Mouse (Mus musculus) liver, embryonic 13.5 days (tissue): ENCODE measurements around the gene Vmn1r4. TPM values are rescaled to one million over a fixed set of nuclear protein-coding genes. Genes with fewer than 3 reads are reported as not detected.

Source experiments
- polyA plus RNA-seq: library from polyadenylated mRNA; unstranded; fragments of >200 nt; fragmentation: Nextera tagmentation; extraction: Ambion mirVana; gene quantifications from 2 replicates; pipeline ENCODE4 v1.2.1, GENCODE M21; 2015

The Vmn1r4 gene
- polyA plus RNA-seq, 1 experiment from 2014 or later: 0.15 TPM

Other genes with a start within 250 kb of the Vmn1r4 start
- 94.5 and 131 TPM in 2 replicates for gene Lsm5, start 219.3 kb upstream of the Vmn1r4 start, polyA plus RNA-seq
- 2.6 and 3.7 TPM in 2 replicates for gene Avl9, start 209.1 kb upstream of the Vmn1r4 start, polyA plus RNA-seq
- gene Kbtbd2, start 126.2 kb upstream of the Vmn1r4 start, polyA plus RNA-seq: 13.6 TPM in 2 replicates
- 26.2 and 28.5 TPM in 2 replicates for gene Fkbp9, start 92.0 kb upstream of the Vmn1r4 start, polyA plus RNA-seq
- 244 and 274 TPM in 2 replicates for gene Nt5c3, start 83 bp upstream of the Vmn1r4 start, polyA plus RNA-seq
- not detected in 2 replicates for gene Vmn1r5, start 46.3 kb downstream of the Vmn1r4 start, polyA plus RNA-seq
- not detected in 2 replicates for gene Vmn1r6, start 73.2 kb downstream of the Vmn1r4 start, polyA plus RNA-seq
- gene Vmn1r7, start 101.3 kb downstream of the Vmn1r4 start, polyA plus RNA-seq: not detected in 2 replicates
- gene Vmn1r8, start 108.3 kb downstream of the Vmn1r4 start, polyA plus RNA-seq: not detected in 2 replicates
- gene Vmn1r9, start 142.8 kb downstream of the Vmn1r4 start, polyA plus RNA-seq: not detected in 2 replicates
- gene Vmn1r10, start 185.4 kb downstream of the Vmn1r4 start, polyA plus RNA-seq: not detected in 2 replicates
- gene Vmn1r11, start 209.4 kb downstream of the Vmn1r4 start, polyA plus RNA-seq: not detected in 2 replicates
- gene Vmn1r12, start 232.9 kb downstream of the Vmn1r4 start, polyA plus RNA-seq: not detected in 2 replicates